Mouse (Mus musculus): ENCODE measurements at regions not wholly inside any gene's neighbourhood (a gene's known extent, or its start where the extent isn't known, plus 50 kb on each side); places are given as distances from the start of the nearest gene placed in this dataset.
A peak's percentile ranks its signal among the peaks of the same experiment; 100 is the strongest.

DNA sequence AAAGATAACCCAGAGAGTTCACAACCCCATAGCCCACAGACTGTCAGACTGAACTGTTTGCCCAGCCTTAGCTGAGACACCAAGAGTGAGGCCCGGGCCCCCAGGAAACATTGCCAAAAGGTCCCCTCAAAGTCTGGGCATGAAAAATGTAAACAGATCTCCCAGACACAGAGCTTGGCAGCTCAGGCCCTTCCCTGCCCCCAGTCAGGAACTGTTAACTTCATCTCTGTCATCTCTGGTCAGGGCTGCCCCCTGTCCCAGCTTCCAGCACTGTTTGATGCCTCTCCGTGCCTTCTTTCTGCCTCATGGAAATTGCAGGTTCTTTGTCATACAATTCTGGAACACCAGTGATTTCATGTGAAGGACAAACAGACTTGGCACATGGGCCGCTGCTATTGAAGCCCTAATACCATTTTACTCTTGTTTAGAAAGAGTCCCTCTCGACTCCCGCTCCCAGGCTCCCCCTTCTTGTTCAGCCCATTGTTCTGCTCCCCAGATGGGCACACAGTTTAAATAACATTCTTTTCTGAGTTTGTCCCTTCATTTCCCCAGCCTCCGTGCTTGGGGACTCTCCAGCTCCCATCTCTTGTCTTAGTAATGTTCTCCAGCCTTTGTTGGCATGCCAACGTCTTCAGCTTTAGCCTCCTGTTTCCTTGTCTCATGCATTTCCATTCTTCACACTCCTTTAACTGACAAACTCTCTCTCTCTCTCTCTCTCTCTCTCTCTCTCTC is 100.4 kb upstream of the Ranbp3l start:
- Histone ChIP-seq H3K36me3 (replicated peaks; ENCODE audit: control insufficient read depth, insufficient read depth) (no peaks in the 10 kb centered on the region), H3K4me2 (replicated peaks) (no peak overlapping the region), H3K27ac (peak overlapping the region; percentile 27; the same call in 1 of the 2 replicates), H3K4me1 (replicated peaks; ENCODE audit: control insufficient read depth, insufficient read depth, low read length) (no peaks in the 10 kb centered on the region), H3K9me3 (ENCODE audit: control insufficient read depth, low read length) (no peaks in the 10 kb centered on the region), H3K27me3 (ENCODE audit: control insufficient read depth, insufficient read depth, low read length) (no peaks in the 10 kb centered on the region), H3K9ac (no peak overlapping the region), H3K4me3 (replicated peaks; ENCODE audit: low read length) (no peak overlapping the region)
- WGBS = 33% methylated on average over 7 of the region's 7 CpGs
- DNase-seq (ENCODE audit: low spot score) (no peak), ATAC-seq (ENCODE audit: low FRiP score) (peak; percentile 86; the same call in 1 of the 2 replicates)

DNA sequence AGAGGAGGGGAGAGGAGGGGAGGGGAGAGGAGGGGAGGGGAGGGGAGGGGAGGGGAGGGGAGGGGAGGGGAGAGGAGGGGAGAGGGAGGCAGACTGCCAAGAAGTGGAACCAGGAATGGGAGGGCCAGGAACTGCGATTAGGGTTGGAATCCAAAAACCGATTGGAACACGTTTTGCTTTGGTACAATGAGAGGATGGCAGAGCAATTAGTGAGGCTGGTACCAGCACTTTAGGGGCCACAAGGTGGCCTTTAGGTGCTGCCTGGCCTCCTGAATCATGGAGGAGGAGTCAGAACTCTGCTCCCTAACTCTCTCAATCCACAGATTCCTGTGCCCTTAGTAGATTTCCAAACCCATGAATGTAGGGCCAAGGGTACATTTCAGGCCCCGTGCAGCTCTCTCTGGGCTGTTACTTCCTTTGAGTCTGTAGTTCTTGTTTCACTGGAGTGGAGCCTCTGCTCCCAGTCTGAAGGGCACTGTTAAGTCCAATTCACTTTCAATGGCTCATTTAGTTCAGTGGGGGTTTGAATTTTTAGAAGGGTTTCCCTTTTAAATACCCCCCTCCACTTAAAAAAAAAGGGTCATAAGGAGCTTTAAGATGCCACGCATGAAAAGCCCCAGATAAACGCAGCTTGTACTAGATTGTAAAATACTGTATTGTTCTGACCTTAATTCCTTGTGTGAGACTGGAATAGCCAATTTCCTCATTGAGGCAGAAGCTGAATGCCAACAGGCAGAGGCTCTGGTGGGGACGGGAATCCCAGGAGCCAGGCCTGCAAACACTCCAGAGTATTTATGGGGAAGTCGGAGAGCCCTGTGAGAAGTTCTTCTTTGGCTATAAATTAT is 102.4 kb upstream of the Ranbp3l start:
- WGBS = 56% methylated on average over 8 of the region's 8 CpGs
- Histone ChIP-seq H3K4me1 (replicated peaks; ENCODE audit: control insufficient read depth, insufficient read depth, low read length) (no peaks in the 10 kb centered on the region), H3K36me3 (replicated peaks; ENCODE audit: control insufficient read depth, insufficient read depth) (no peaks in the 10 kb centered on the region), H3K9me3 (ENCODE audit: control insufficient read depth, low read length) (0 out of 2 replicates have a peak, but pooled peaks cover 5% of the 10 kb centered on the region), H3K4me3 (replicated peaks; ENCODE audit: low read length) (no peak overlapping the region), H3K9ac (no peak overlapping the region), H3K4me2 (replicated peaks) (no peak overlapping the region), H3K27ac (no peak overlapping the region), H3K27me3 (ENCODE audit: control insufficient read depth, insufficient read depth, low read length) (no peaks in the 10 kb centered on the region)
- no peak for DNase-seq (ENCODE audit: low spot score)
- ATAC-seq (ENCODE audit: low FRiP score) = peak; percentile 66; the same call in 1 of the 2 replicates

DNA sequence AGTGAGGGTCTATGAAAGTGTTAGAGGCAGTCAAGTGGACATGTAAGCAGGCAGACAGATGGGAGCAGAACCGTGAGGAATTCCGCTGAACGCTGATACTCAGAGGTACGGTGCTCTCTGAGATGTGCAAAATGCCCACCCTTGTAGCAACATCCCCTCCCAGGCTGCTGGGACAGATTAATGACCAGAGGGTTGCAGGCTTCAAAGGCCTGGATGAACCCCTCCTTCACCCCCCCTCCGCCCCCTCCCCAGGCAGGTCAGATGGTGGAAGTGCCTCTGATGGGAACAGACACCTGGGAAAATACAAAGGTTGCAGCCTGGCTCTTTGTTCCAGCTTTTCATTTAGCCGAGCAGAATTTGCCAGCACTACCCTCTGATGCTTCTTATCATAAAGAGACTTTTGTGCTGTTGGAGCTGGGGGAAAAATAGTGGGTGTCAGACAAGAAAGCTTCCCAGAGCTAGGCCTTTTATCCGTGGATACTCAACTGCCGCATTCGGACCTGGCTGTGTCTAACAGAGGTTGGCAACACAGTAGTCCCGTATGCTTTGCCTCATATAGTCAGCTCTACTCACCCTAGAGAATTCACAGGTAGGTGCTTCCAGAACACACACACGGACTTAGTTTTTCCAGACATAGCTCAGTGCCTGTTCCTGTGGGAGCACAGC is 111.2 kb upstream of the Ranbp3l start:
- 62% methylated on average over 11 of the region's 11 CpGs for WGBS
- Histone ChIP-seq H3K27me3 (ENCODE audit: control insufficient read depth, insufficient read depth, low read length) (no peaks in the 10 kb centered on the region), H3K9ac (no peak overlapping the region), H3K4me3 (replicated peaks; ENCODE audit: low read length) (no peak overlapping the region), H3K9me3 (ENCODE audit: control insufficient read depth, low read length) (0 out of 2 replicates have a peak, but pooled peaks cover 10% of the 10 kb centered on the region), H3K4me1 (replicated peaks; ENCODE audit: control insufficient read depth, insufficient read depth, low read length) (no peaks in the 10 kb centered on the region), H3K36me3 (replicated peaks; ENCODE audit: control insufficient read depth, insufficient read depth) (no peaks in the 10 kb centered on the region), H3K27ac (no peak overlapping the region), H3K4me2 (replicated peaks) (no peak overlapping the region)
- ATAC-seq (ENCODE audit: low FRiP score) (0 out of 2 replicates have a peak, but pooled peaks have one; percentile 31), DNase-seq (ENCODE audit: low spot score) (no peak)

DNA sequence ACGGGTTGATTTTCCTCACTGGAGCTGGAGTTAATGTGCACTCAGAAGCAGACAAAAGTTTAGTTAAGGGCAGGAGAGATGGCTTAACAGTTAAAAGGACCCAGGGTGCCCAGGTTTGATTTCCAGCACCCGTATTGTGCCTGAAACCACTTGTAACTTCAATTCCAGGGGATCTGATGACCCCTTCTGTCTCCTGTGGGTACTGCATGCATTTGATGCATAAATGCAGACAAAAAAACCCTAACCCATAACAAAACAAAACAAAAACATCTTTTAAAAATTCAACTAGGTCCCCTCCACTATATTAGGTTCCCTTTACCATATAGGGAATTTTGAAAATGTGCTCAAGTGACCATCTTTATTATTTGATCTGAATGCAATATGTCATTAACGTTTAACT is 112.2 kb upstream of the Ranbp3l start:
- no peak overlapping the region for H3K4me3 ChIP-seq (replicated peaks; ENCODE audit: low read length)
- H3K36me3 ChIP-seq (replicated peaks; ENCODE audit: control insufficient read depth, insufficient read depth) = no peaks in the 10 kb centered on the region
- no peak overlapping the region for H3K27ac ChIP-seq
- DNase-seq (ENCODE audit: low spot score) = no peak
- H3K4me1 ChIP-seq (replicated peaks; ENCODE audit: control insufficient read depth, insufficient read depth, low read length) = no peaks in the 10 kb centered on the region
- 0 out of 2 replicates have a peak, but pooled peaks cover 7% of the 10 kb centered on the region for H3K9me3 ChIP-seq (ENCODE audit: control insufficient read depth, low read length)
- no peaks in the 10 kb centered on the region for H3K27me3 ChIP-seq (ENCODE audit: control insufficient read depth, insufficient read depth, low read length)
- no peak for ATAC-seq (ENCODE audit: low FRiP score)
- H3K4me2 ChIP-seq (replicated peaks) = no peak overlapping the region
- 94% methylated on average over 3 of the region's 3 CpGs for WGBS
- H3K9ac ChIP-seq = no peak overlapping the region

DNA sequence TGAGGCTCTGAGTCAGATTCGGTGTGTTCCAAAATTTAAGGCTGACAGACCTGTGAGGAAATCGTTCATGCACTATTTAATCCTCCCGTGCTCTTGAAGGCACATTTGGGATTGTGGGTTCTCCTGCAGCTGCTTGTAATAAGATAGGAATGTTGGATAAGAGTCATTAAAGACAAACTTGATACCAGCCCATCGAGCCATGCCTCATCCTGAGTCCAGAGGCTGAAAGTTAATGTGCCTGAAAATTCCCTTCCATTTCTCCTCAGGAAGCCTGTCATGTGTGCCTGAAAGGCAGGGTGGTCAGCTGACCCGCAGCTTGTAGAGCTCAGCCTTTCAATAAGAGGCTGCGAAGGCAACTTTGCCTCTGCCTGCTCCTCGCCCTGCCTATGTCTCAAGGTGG is 113.4 kb upstream of the Ranbp3l start:
- H3K27me3 ChIP-seq (ENCODE audit: control insufficient read depth, insufficient read depth, low read length) = no peaks in the 10 kb centered on the region
- H3K27ac ChIP-seq = no peak overlapping the region
- no peak for ATAC-seq (ENCODE audit: low FRiP score)
- DNase-seq (ENCODE audit: low spot score) = no peak
- H3K4me3 ChIP-seq (replicated peaks; ENCODE audit: low read length) = no peak overlapping the region
- H3K4me2 ChIP-seq (replicated peaks) = no peak overlapping the region
- no peaks in the 10 kb centered on the region for H3K4me1 ChIP-seq (replicated peaks; ENCODE audit: control insufficient read depth, insufficient read depth, low read length)
- WGBS = 80% methylated on average over 7 of the region's 7 CpGs
- 0 out of 2 replicates have a peak, but pooled peaks cover 5% of the 10 kb centered on the region for H3K9me3 ChIP-seq (ENCODE audit: control insufficient read depth, low read length)
- no peak overlapping the region for H3K9ac ChIP-seq
- no peaks in the 10 kb centered on the region for H3K36me3 ChIP-seq (replicated peaks; ENCODE audit: control insufficient read depth, insufficient read depth)

DNA sequence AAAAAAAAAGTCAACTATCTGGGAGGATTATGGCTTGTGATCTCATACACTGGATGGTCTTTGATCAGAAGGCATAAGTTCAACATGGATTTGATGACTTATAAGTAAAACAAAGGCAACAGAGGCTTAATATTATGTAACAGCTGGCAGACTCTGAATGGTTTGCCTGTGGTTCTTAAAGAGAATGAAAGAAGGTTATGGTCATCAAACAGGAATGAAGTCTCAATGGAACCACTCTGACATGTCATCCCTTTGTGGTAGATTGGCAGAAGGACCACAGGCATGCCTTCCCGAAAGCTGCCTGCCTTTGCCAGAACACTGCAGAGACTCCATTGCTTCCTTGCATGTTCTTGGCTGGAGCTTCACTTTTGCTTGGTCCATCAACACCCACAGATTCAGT is 116.8 kb upstream of the Ranbp3l start:
- H3K4me1 ChIP-seq (replicated peaks; ENCODE audit: control insufficient read depth, insufficient read depth, low read length) = no peaks in the 10 kb centered on the region
- no peaks in the 10 kb centered on the region for H3K27me3 ChIP-seq (ENCODE audit: control insufficient read depth, insufficient read depth, low read length)
- no peak overlapping the region for H3K4me2 ChIP-seq (replicated peaks)
- ATAC-seq (ENCODE audit: low FRiP score) = no peak
- H3K27ac ChIP-seq = no peak overlapping the region
- 0 out of 2 replicates have a peak, but pooled peaks cover 9% of the 10 kb centered on the region for H3K9me3 ChIP-seq (ENCODE audit: control insufficient read depth, low read length)
- no peak overlapping the region for H3K4me3 ChIP-seq (replicated peaks; ENCODE audit: low read length)
- H3K9ac ChIP-seq = no peak overlapping the region
- no peak for DNase-seq (ENCODE audit: low spot score)
- no peaks in the 10 kb centered on the region for H3K36me3 ChIP-seq (replicated peaks; ENCODE audit: control insufficient read depth, insufficient read depth)
- 95% methylated on average over 1 of the region's 1 CpGs for WGBS

DNA sequence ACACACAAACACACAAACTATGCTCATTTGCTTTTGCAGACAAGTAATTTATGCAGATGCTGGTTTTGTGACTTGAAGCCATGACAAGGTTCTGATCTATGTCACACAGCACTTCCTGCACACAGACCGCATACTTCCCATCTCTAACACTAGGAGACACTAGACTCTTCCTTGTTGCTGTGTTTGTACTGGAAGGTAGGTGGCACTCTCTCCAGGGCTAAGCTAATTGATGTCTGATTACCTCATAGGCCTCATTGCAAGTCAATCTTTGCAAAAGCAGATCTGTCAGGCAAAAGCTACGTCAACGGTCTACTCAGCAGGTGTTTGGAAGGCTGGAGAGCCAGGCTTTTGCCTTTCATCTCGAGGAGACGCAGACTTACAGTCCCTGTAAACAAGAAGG is 118.3 kb upstream of the Ranbp3l start:
- Histone ChIP-seq H3K27ac (no peak overlapping the region), H3K9me3 (ENCODE audit: control insufficient read depth, low read length) (0 out of 2 replicates have a peak, but pooled peaks cover 4% of the 10 kb centered on the region), H3K4me2 (replicated peaks) (no peak overlapping the region), H3K27me3 (ENCODE audit: control insufficient read depth, insufficient read depth, low read length) (no peaks in the 10 kb centered on the region), H3K36me3 (replicated peaks; ENCODE audit: control insufficient read depth, insufficient read depth) (no peaks in the 10 kb centered on the region), H3K4me1 (replicated peaks; ENCODE audit: control insufficient read depth, insufficient read depth, low read length) (no peaks in the 10 kb centered on the region), H3K4me3 (replicated peaks; ENCODE audit: low read length) (no peak overlapping the region), H3K9ac (no peak overlapping the region)
- ATAC-seq (ENCODE audit: low FRiP score) = no peak
- no peak for DNase-seq (ENCODE audit: low spot score)
- 72% methylated on average over 5 of the region's 5 CpGs for WGBS

DNA sequence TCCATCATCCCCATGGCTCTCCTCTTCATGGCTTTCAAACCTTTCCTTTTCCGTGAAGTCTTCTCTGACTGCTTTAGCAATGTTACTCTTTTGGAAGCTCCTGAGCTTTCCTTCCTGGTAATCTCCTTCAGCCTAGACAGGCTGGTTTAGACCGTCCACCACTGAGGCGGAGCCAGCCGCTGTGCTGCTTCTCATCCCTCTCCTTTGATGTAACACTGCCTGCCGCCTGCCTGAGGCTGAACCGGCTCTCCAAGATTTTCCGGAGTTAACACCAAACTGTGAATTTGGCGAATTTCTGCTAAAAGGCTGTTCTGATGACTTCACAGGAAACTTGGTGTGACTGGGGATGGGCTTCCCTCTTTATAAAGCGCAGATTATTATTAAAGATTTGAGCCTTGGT is 125.6 kb upstream of the Ranbp3l start:
- H3K27ac ChIP-seq = no peak overlapping the region
- no peak for ATAC-seq (ENCODE audit: low FRiP score)
- H3K9ac ChIP-seq = no peak overlapping the region
- H3K27me3 ChIP-seq (ENCODE audit: control insufficient read depth, insufficient read depth, low read length) = no peaks in the 10 kb centered on the region
- H3K4me3 ChIP-seq (replicated peaks; ENCODE audit: low read length) = no peak overlapping the region
- no peaks in the 10 kb centered on the region for H3K4me1 ChIP-seq (replicated peaks; ENCODE audit: control insufficient read depth, insufficient read depth, low read length)
- WGBS = 64% methylated on average over 9 of the region's 9 CpGs
- H3K36me3 ChIP-seq (replicated peaks; ENCODE audit: control insufficient read depth, insufficient read depth) = no peaks in the 10 kb centered on the region
- H3K9me3 ChIP-seq (ENCODE audit: control insufficient read depth, low read length) = no peaks in the 10 kb centered on the region
- H3K4me2 ChIP-seq (replicated peaks) = no peak overlapping the region
- no peak for DNase-seq (ENCODE audit: low spot score)

DNA sequence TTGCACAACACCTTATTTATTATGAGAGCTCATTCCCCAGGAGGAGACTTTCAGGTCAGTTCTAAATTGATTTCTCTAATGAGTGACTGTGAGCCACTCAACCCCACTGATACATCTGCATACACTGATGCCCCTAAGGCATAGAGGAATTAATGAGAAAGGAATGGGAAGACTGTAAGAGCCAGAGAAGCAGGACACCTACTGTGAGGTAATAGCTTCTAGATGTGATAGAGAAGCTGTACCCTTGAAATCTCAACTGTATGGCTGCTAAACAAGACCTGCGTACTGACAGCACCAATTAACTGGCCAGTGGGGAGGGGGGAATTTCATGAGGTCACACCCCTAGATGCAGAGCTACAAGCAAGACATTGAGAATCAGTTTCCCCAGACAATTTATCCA is 128.3 kb upstream of the Ranbp3l start:
- DNase-seq (ENCODE audit: low spot score) = no peak
- H3K4me3 ChIP-seq (replicated peaks; ENCODE audit: low read length) = no peak overlapping the region
- 43% methylated on average over 1 of the region's 1 CpGs for WGBS
- H3K4me1 ChIP-seq (replicated peaks; ENCODE audit: control insufficient read depth, insufficient read depth, low read length) = no peaks in the 10 kb centered on the region
- peak; percentile 69; the same call in 1 of the 2 replicates for ATAC-seq (ENCODE audit: low FRiP score)
- H3K36me3 ChIP-seq (replicated peaks; ENCODE audit: control insufficient read depth, insufficient read depth) = no peaks in the 10 kb centered on the region
- no peak overlapping the region for H3K27ac ChIP-seq
- no peaks in the 10 kb centered on the region for H3K27me3 ChIP-seq (ENCODE audit: control insufficient read depth, insufficient read depth, low read length)
- no peak overlapping the region for H3K9ac ChIP-seq
- H3K4me2 ChIP-seq (replicated peaks) = no peak overlapping the region
- H3K9me3 ChIP-seq (ENCODE audit: control insufficient read depth, low read length) = no peaks in the 10 kb centered on the region

Data from hindbrain, embryonic 14.5 days (tissue).